Mouse (Mus musculus): ENCODE measurements at regions not wholly inside any gene's neighbourhood (a gene's known extent, or its start where the extent isn't known, plus 50 kb on each side); places are given as distances from the start of the nearest gene placed in this dataset.

DNA sequence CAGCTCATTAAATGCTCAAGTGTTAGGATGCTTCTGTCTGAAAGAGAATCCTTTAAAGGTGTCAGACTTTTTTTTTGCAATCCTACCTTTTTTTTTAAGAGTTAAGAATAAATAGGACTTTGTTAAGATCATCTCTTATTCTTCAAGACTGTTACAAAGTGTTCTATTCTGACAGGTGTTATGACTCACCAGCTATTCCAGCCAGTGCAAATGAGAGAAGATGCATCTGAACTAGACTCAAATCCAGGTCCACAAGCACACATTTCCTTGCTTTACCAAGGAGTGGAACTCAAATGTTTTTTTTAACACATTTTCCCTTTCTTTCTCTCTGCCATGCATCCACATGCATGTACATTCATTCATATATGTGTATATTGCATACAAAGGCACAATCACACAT, 98.4 kb upstream of the Atp10a start:
- intact Hi-C loops (cut with DNase I) = no loop called here
- peak in 1 of 2 experiments; percentile 42 for DNase-seq (ENCODE audit: low spot score in 2 of 2)

DNA sequence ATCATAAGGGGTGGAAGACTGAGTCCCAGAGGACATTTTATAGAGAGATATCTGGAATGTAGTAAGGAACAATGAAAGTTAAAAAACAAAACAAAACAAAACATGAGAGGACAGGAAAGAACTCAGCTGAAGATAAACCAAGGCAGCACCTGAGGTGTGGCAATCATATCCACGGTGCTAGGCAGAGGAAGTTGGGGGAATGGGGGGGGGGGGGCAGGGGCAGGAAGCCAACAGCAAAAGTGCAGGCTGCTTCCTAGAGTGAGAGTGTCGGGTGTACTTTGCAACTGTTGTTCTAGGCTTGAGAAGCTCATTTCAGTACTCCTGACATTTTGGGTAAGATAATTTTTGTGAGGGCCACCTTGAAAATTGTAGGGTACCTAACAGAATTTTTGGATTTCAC, 87.2 kb upstream of the Atp10a start:
- intact Hi-C loops (cut with DNase I) = no loop called here
- DNase-seq (ENCODE audit: low spot score in 2 of 2) = no peak

DNA sequence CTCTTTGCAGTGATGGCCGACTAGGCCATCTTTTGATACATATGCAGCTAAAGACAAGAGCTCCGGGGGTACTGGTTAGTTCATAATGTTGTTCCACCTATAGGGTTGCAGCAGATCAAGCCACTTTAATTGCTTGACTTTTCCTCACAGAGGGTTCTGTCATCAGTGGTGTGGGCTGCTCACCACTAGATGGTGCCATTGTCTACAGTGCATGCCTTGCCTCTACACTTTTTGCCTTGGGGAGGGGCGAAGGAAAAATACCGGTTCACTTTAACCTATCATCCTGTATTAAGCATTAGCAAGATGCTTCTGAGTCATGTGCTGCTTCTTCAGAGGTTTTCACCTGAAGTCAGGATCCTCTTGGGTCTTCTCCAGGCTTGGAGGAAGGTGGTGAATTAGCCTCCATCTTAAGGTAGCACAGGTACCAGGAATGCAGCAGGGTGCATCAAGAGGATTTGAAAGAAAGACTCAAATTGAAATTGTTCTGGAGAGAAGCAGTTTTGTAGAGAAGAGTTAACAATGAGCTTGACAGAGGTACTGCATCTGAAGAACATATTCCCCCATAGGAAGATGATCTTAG, 71.6 kb upstream of the Atp10a start:
- intact Hi-C loops (cut with DNase I) = loop anchor here (10.0 kb wide), 2 partner anchors 160 to 490 kb away; no protein-coding TSS in a partner anchor
- peak in 1 of 2 experiments; percentile 29 for DNase-seq (ENCODE audit: low spot score in 2 of 2)

DNA sequence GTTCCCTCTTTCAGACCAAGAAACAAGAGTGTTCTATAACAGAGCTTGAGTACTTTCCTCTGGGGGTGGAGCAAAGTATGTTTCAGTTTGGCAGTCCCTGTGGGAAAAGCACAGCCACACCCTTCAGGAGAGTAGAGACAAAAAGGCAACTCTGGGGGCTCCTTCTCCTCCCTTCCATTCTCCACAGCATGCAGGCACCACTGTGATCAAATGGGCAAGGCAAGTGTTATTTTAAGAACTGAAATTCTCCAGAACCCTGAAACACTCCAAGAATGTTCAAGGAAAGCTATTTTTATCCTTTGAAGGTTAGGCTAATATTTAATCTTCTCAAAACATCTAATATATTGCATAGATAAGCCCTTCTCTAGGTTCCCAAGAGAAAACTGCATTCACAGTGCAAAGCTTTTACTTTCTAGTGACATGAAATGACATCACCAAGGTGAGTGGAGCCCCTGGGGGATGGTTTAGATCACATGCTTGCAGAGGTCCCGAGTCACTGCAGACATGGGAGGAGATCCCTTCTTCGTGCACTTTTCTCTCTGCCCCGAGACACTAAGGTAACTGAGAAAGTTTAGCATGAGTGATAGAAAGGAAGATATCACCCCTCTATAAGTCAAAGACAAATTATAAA, 70.2 kb upstream of the Atp10a start:
- intact Hi-C loops (cut with DNase I) = loop anchor here (10.0 kb wide), 2 partner anchors 159 to 489 kb away; no protein-coding TSS in a partner anchor

DNA sequence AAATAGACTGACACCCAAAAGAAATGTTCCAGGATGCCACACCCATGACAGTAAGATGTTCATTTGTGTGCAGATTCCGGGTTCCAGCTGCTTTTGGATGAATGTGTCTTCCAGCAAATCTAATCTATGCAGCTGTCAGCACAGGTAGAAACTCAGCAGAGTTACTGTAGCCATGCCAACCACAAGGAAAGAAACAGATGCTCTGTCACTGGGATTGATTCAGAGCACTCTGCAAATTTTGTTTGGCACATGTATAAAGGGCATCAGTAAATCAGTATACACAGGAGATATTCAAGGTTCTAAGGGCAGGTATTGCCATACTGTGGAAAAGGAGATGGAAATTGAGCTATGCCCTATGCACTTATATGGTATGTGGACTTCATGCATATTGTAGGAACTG, 60.0 kb upstream of the Atp10a start:
- DNase-seq (ENCODE audit: low spot score in 2 of 2) = no peak
- intact Hi-C loops (cut with DNase I) = no loop called here

More for the DNA sequence above, 70.2 kb upstream of the Atp10a start:
- DNase-seq (ENCODE audit: low spot score in 2 of 2) = no peak
